10 mouse cellular contexts compared by ENCODE assay signal in the genomic region with DNA sequence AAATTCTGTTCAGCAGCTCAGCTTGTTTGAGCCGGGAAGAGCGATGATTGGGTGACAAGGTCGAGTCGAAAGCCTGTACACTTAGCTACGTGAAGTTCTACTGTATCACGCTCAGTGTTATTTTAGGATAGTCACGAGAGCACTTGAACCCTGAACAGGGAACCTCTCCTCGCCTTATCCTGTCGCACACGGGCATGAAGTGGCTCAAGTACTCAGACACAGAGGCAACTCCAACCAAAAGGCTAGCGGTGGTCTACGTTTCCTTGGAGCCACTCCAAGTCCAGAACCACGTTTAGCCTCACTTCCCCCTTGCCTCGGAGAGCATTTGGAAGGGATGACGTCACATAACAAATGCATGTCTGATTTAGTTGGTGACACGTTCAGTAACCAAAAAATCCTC. TPM values are rescaled to one million over a fixed set of nuclear protein-coding genes. Genes with fewer than 3 reads are reported as not detected.
DNase-seq lines count a peak whose midpoint lies in the region; ATAC-seq and TF ChIP-seq lines count a peak whose summit lies in the region.
"Had no signal": no experiment of that assay in that cellular context is flagged by ENCODE, and none has a peak within 500 bp of the region (broad histone marks: within the 10 kb centered on the region; RNA-seq: fewer than 3 reads in every experiment).

No protein-coding gene starts in this region.

- TF ChIP-seq POLR2A in cortical plate, adult 2 months (IDR thresholded peaks at IDR 0.05; ENCODE audit: extremely low read depth, insufficient read depth, low read length), result no peak

- no peak for TF ChIP-seq CTCF in left cerebral cortex, adult 2 months (IDR thresholded peaks at IDR 0.05)
- TF ChIP-seq CTCF in cortical plate, adult 2 months (IDR thresholded peaks at IDR 0.05; ENCODE audit: extremely low read depth, insufficient read depth, low read length), result no peak

- peak overlapping the region; percentile 36 for H3K4me3 ChIP-seq in left cerebral cortex, adult 2 months
- peak overlapping the region; percentile 37 for H3K4me3 ChIP-seq in cortical plate, adult 2 months (ENCODE audit: insufficient read depth, low read length)
- H3K4me3 ChIP-seq in heart, embryonic 12.5 days, result no peak overlapping the region
- H3K4me3 ChIP-seq: intestine, embryonic 15.5 days had no signal

- peaks cover 2% of the 10 kb centered on the region for H3K4me1 ChIP-seq in cortical plate, adult 2 months (ENCODE audit: control insufficient read depth, insufficient read depth, low read length)
- peaks cover 7% of the 10 kb centered on the region; the same call in 1 of the 2 replicates for H3K4me1 ChIP-seq in heart, embryonic 12.5 days (replicated peaks)
- H3K4me1 ChIP-seq: intestine, embryonic 15.5 days had no signal

- DNase-seq in left cerebral cortex, adult 2 months (ENCODE audit: extremely low spot score in 1 of 2, low spot score in 2 of 2), result no peak
- no peak for DNase-seq in left cerebral cortex, postnatal 10 days (ENCODE audit: extremely low spot score in 1 of 2, low spot score in 2 of 2)
- DNase-seq in lung, postnatal 25 days (ENCODE audit: low spot score), result peak; percentile 24
- no peak for DNase-seq in cerebellum, adult 18-20 months
- DNase-seq in urinary bladder, postnatal 36 days (ENCODE audit: low spot score in 2 of 2), result no peak
- DNase-seq: gastrocnemius, postnatal 25 days had no signal

- peak; percentile 88 for ATAC-seq in heart, embryonic 12.5 days (ENCODE audit: insufficient number of reproducible peaks, low FRiP score)
- ATAC-seq: intestine, embryonic 15.5 days had no signal

- WGBS in heart, embryonic 12.5 days, result 42% methylated on average over 16 of the region's 16 CpGs

- peak overlapping the region; percentile 26; the same call in 1 of the 2 replicates for H3K4me2 ChIP-seq in heart, embryonic 12.5 days
- H3K4me2 ChIP-seq: intestine, embryonic 15.5 days had no signal

- no peaks in the 10 kb centered on the region for H3K9me3 ChIP-seq in heart, embryonic 12.5 days (replicated peaks)
- H3K9me3 ChIP-seq: intestine, embryonic 15.5 days had no signal

- peaks cover 35% of the 10 kb centered on the region for H3K27me3 ChIP-seq in heart, embryonic 12.5 days (replicated peaks)
- H3K27me3 ChIP-seq: intestine, embryonic 15.5 days had no signal

- no peaks in the 10 kb centered on the region for H3K36me3 ChIP-seq in heart, embryonic 12.5 days
- H3K36me3 ChIP-seq: intestine, embryonic 15.5 days had no signal

- intact Hi-C loops in left cerebral cortex, adult 2 months (cut with DNase I), result loop anchor here (5.0 kb wide), 2 partner anchors 85 to 110 kb away; partner anchors contain the start of gene Arl1
- intact Hi-C loops in left cerebral cortex, postnatal 10 days (cut with DNase I), result no loop called here

- no peak overlapping the region for H3K27ac ChIP-seq in left cerebral cortex, adult 2 months
- no peak overlapping the region for H3K27ac ChIP-seq in cortical plate, adult 2 months (ENCODE audit: insufficient read depth, low read length)
- peak overlapping the region; percentile 68 for H3K27ac ChIP-seq in heart, embryonic 12.5 days (ENCODE audit: poor library complexity, severe bottlenecking)
- H3K27ac ChIP-seq: intestine, embryonic 15.5 days; macrophage had no signal

- no peak overlapping the region for H3K9ac ChIP-seq in heart, embryonic 12.5 days
- H3K9ac ChIP-seq: intestine, embryonic 15.5 days had no signal

RNA-seq across cellular contexts. Expression of gene Mybpc1, which starts 17.7 kb away (rescaled TPM):
- 1 to 10 TPM; 6.0 to 6.1 TPM for total RNA-seq in left cerebral cortex, adult 2 months (2021)
- 1 to 10 TPM; 3.9 to 4.5 TPM for total RNA-seq in left cerebral cortex, postnatal 10 days (2021)
- 2.6 and 3.3 TPM in 2 replicates for polyA plus RNA-seq in cortical plate, adult 2 months (2012; rRNA removed)
- 7.2 and 7.3 TPM in 2 replicates for polyA plus RNA-seq in heart, embryonic 12.5 days (2016; fragmentation: Nextera tagmentation; extraction: Ambion mirVana)
- polyA plus RNA-seq: macrophage had no signal
